Comparison of ENCODE assay signal across 17 mouse cellular contexts in the genomic region with DNA sequence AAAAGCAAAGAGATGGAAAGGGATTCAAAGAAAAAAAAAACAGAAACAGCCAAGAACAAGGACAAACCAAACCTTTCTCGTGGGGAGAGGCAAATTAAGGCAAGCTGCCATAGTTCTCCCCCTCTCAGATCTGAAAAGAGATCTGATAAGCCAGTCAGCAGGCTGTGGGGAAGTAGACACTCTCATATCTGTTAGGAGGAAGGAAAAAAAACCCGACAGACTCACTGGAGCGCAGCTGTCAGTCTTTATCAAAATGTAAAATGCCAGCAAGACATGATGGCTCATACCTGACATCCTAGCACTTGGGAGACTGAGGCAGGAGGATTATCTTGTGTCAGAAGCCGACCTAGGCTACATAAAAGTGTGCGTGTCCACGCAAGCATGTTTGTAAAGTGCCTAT. TPM values are rescaled to one million over a fixed set of nuclear protein-coding genes. Genes with fewer than 3 reads are reported as not detected.
DNase-seq lines count a peak whose midpoint lies in the region; ATAC-seq and TF ChIP-seq lines count a peak whose summit lies in the region.
"Had no signal": no experiment of that assay in that cellular context is flagged by ENCODE, and none has a peak within 500 bp of the region (broad histone marks: within the 10 kb centered on the region; RNA-seq: fewer than 3 reads in every experiment).

No protein-coding gene starts in this region.

- peaks cover 100% of the 10 kb centered on the region for H3K79me2 ChIP-seq in macrophage (ENCODE audit: inconsistent target)

- WGBS in macrophage (ENCODE audit: missing documents) = 46% methylated on average over 6 of the region's 6 CpGs

- H3K9me3 ChIP-seq in G1E (replicated peaks) = no peaks in the 10 kb centered on the region
- H3K9me3 ChIP-seq: hindbrain, embryonic 13.5 days; intestine, embryonic 15.5 days; limb, embryonic 10.5 days had no signal

- H3K27ac ChIP-seq in macrophage = 0 out of 2 replicates have a peak overlapping the region, but pooled peaks have one; percentile 7
- H3K27ac ChIP-seq: hindbrain, embryonic 13.5 days; intestine, embryonic 15.5 days; kidney, postnatal 0 days; limb, embryonic 10.5 days had no signal

- DNase-seq in G1E (ENCODE audit: low spot score) (peak; percentile 72), liver (peak; percentile 33)
- no peak for DNase-seq in gastrocnemius, postnatal 4 days (ENCODE audit: low spot score in 2 of 2)
- no peak for DNase-seq in lung, postnatal 36 days
- DNase-seq in right cerebral cortex, adult 2 months (ENCODE audit: low spot score in 2 of 2) = no peak
- DNase-seq: cerebellum, postnatal 10 days; lung, adult 2 months; right cerebral cortex, postnatal 25 days had no signal

- peaks cover 92% of the 10 kb centered on the region for H3K4me1 ChIP-seq in G1E (ENCODE audit: insufficient read depth, low read depth, low read length)
- H3K4me1 ChIP-seq: hindbrain, embryonic 13.5 days; intestine, embryonic 15.5 days had no signal

- peak overlapping the region; percentile 11; the same call in 1 of the 2 replicates for H3K4me3 ChIP-seq in G1E (ENCODE audit: low read depth, low read length)
- H3K4me3 ChIP-seq in macrophage (ENCODE audit: inconsistent target) = no peak overlapping the region
- H3K4me3 ChIP-seq: hindbrain, embryonic 13.5 days; intestine, embryonic 15.5 days; limb, embryonic 10.5 days had no signal

- TF ChIP-seq CTCF in G1E (IDR thresholded peaks at IDR 0.05; ENCODE audit: low read depth, low read length) = no peak

- peaks cover 75% of the 10 kb centered on the region for H3K36me3 ChIP-seq in G1E (replicated peaks)
- H3K36me3 ChIP-seq in macrophage (ENCODE audit: inconsistent target) = peaks cover 23% of the 10 kb centered on the region
- H3K36me3 ChIP-seq: hindbrain, embryonic 13.5 days; intestine, embryonic 15.5 days; limb, embryonic 10.5 days had no signal

- ATAC-seq in G1E (ENCODE audit: extremely low read depth, insufficient number of reproducible peaks, low FRiP score, poor library complexity, severe bottlenecking) = peak; percentile 65
- ATAC-seq in inflammation-experienced regulatory T-cells, adult 6 months = no peak
- ATAC-seq: activated CD4-positive, CD25-positive, alpha-beta regulatory T cell, adult 4 months; intestine, embryonic 15.5 days; midbrain, embryonic 16.5 days; Patski had no signal

- no peaks in the 10 kb centered on the region for H3K27me3 ChIP-seq in G1E (ENCODE audit: insufficient read depth, low read length)
- H3K27me3 ChIP-seq: hindbrain, embryonic 13.5 days; intestine, embryonic 15.5 days; Patski had no signal

RNA-seq across cellular contexts. Expression of a gene that starts 12.1 kb away (rescaled TPM):
- 186 and 188 TPM in 2 replicates for total RNA-seq in G1E (2014; fragmentation: Nextera tagmentation)
- total RNA-seq in G1E (2017) = 214 and 238 TPM in 2 replicates
- polyA plus RNA-seq in G1E (2012) = 113 and 122 TPM in 2 replicates
- 100 to 1,000 TPM in 23 of 26 experiments, 10 to 100 TPM in 3; 27.7 to 953 (median 662) TPM for total RNA-seq in macrophage (2018; cell fraction: chromatin; rRNA removed)
- 100 to 1,000 TPM in 25 of 26 experiments, 10 to 100 TPM in 1; 98.1 to 214 (median 175) TPM for total RNA-seq in macrophage (2018; cell fraction: cytosol; rRNA removed)
- total RNA-seq in macrophage (2018; cell fraction: nucleus; rRNA removed) = 100 to 1,000 TPM in 22 of 26 experiments, 10 to 100 TPM in 4; 36.2 to 581 (median 315) TPM
- 176 to 213 TPM (median 185 TPM) in 3 replicates for polyA plus RNA-seq in macrophage (2018)
- total RNA-seq in gastrocnemius, postnatal 4 days (2021) = 10 to 100 TPM; 13.3 to 19.3 TPM
- 100 to 1,000 TPM; 124 to 158 (median 135) TPM for polyA plus RNA-seq in inflammation-experienced regulatory T-cells, adult 6 months (2017; shearing (Covaris generic))

RNA-seq across cellular contexts. Expression of a gene that starts 58.5 kb away (rescaled TPM):
- total RNA-seq in G1E (2014; fragmentation: Nextera tagmentation) (not detected in 2 replicates), G1E (2017) (0.16 TPM in 1 of 2 replicates, not detected in the other)
- polyA plus RNA-seq in G1E (2012) (not detected in 2 replicates), macrophage (2018) (not detected in 3 replicates)
- under 1 TPM in 1 of 26 experiments, not detected in 25; 0.79 TPM for total RNA-seq in macrophage (2018; cell fraction: chromatin; rRNA removed)
- total RNA-seq in macrophage (2018; cell fraction: cytosol; rRNA removed) = not detected
- total RNA-seq in macrophage (2018; cell fraction: nucleus; rRNA removed) = not detected
- 1 to 10 TPM in 1 of 2 experiments, under 1 TPM in 1; 0.75 to 1.2 TPM for total RNA-seq in gastrocnemius, postnatal 4 days (2021)
- polyA plus RNA-seq in inflammation-experienced regulatory T-cells, adult 6 months (2017; shearing (Covaris generic)) = not detected
- polyA plus RNA-seq: activated CD4-positive, CD25-positive, alpha-beta regulatory T cell, adult 4 months had no signal

Comparison
In these comparisons a context has a peak if more than half of its experiments do, and no peak if none do; other contexts are left out.
1. DNase-seq: peak in G1E (single experiment) and liver (single experiment); none in gastrocnemius, postnatal 4 days (0 of 2), lung, postnatal 36 days (single experiment) and right cerebral cortex, adult 2 months (0 of 2).